Mouse (Mus musculus): ENCODE measurements around the gene Magoh. TPM values are rescaled to one million over a fixed set of nuclear protein-coding genes. Genes with fewer than 3 reads are reported as not detected.

Gene Magoh
- total and polyA plus RNA-seq, 2 experiments: 28.5 to 46.1 TPM

DNA sequence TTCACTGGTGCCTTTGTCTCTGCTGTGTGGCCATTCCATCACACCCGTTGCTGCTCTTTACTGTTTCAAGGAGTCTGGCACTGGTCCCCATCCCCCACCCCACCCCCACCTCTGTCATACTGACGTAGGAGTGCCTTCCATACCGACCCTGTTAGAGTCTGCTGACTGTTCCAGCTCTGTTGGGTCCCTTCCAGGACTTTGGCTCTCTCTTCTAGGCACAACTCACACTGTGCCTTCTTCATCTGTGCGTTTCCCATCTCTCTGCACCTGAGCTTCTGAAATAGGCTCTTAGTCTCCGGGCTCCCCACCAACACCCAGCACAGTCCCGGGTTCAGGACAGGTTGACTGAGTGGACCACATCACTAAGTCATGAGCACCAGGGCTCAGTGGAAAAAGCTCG lies 32.8 kb upstream of the Magoh start:
- H3K36me3 ChIP-seq (ENCODE audit: control insufficient read depth, insufficient read depth, low read length): no peaks in the 10 kb centered on the region
- 56% methylated on average over 7 of the region's 7 CpGs for WGBS
- no peak for DNase-seq (ENCODE audit: extremely low read depth, low read depth, low spot score)
- no peaks in the 10 kb centered on the region for H3K79me2 ChIP-seq (ENCODE audit: control insufficient read depth, insufficient read depth, low read length)
- peaks cover 5% of the 10 kb centered on the region for H3K27me3 ChIP-seq (ENCODE audit: control insufficient read depth, insufficient read depth, low read length)
- H3K4me1 ChIP-seq (ENCODE audit: control insufficient read depth, insufficient read depth, low read length): no peaks in the 10 kb centered on the region
- H3K4me3 ChIP-seq (ENCODE audit: insufficient read depth, low read depth, low read length): no peak overlapping the region
- H3K27ac ChIP-seq (replicated peaks; ENCODE audit: insufficient read depth, low read depth, low read length): no peak overlapping the region
- TF ChIP-seq CTCF (IDR thresholded peaks at IDR 0.05; ENCODE audit: low read depth, low read length) (no peak), POLR2A (IDR thresholded peaks at IDR 0.05; ENCODE audit: extremely low read depth, insufficient read depth, low read length) (no peak)
- no peak overlapping the region for H3K9ac ChIP-seq (ENCODE audit: low read depth, low read length)

DNA sequence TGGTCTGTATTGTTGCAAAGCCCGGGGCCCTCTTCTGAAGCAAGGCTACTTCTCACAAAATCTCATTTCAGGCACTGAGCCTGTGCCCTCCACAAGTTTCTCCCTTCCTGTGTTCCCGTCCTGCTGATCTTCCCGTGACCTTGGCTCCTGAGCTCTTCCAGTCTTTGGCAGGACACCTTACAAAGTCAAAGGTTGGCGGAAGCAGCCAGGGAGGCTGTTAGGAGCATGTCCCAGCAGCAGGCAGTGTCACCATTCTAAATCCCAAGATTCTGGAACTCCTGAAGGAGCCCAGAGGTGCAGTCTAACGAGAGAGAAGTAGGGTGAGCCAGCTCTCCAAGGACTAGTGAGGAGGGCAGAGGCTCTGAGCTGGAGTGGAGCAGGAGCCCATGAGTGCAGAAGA lies 31.0 kb upstream of the Magoh start:
- TF ChIP-seq CTCF (IDR thresholded peaks at IDR 0.05; ENCODE audit: low read depth, low read length): no peak
- no peak for TF ChIP-seq POLR2A (IDR thresholded peaks at IDR 0.05; ENCODE audit: extremely low read depth, insufficient read depth, low read length)
- H3K27ac ChIP-seq (replicated peaks; ENCODE audit: insufficient read depth, low read depth, low read length): no peak overlapping the region
- H3K4me3 ChIP-seq (ENCODE audit: insufficient read depth, low read depth, low read length): no peak overlapping the region
- H3K36me3 ChIP-seq (ENCODE audit: control insufficient read depth, insufficient read depth, low read length): no peaks in the 10 kb centered on the region
- no peaks in the 10 kb centered on the region for H3K4me1 ChIP-seq (ENCODE audit: control insufficient read depth, insufficient read depth, low read length)
- H3K79me2 ChIP-seq (ENCODE audit: control insufficient read depth, insufficient read depth, low read length): no peaks in the 10 kb centered on the region
- DNase-seq (ENCODE audit: extremely low read depth, low read depth, low spot score): peak; percentile 69
- WGBS: 46% methylated on average over 5 of the region's 5 CpGs
- peaks cover 5% of the 10 kb centered on the region for H3K27me3 ChIP-seq (ENCODE audit: control insufficient read depth, insufficient read depth, low read length)
- H3K9ac ChIP-seq (ENCODE audit: low read depth, low read length): no peak overlapping the region

DNA sequence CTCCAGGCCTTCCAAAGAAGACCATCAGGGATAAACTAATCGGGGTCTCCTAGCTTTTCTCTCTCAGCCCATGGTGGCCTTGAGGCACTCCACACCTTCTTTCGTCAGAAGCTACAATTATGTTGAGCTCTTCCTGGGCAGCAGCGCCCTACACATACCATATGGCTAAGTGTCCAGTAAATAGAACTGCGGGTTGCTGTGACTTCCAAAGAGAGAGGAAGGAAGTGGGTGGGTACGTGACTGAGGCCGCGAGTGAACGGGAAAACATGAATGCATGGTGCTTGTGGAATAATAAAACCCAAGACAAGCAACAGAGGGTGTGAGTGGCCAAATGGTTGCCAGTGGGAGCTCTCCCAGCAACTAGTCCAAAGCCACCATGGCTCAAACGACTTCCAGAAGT lies 29.9 kb upstream of the Magoh start:
- Histone ChIP-seq H3K9ac (ENCODE audit: low read depth, low read length) (no peak overlapping the region), H3K27ac (replicated peaks; ENCODE audit: insufficient read depth, low read depth, low read length) (no peak overlapping the region), H3K27me3 (ENCODE audit: control insufficient read depth, insufficient read depth, low read length) (peaks cover 5% of the 10 kb centered on the region), H3K36me3 (ENCODE audit: control insufficient read depth, insufficient read depth, low read length) (no peaks in the 10 kb centered on the region), H3K4me1 (ENCODE audit: control insufficient read depth, insufficient read depth, low read length) (no peaks in the 10 kb centered on the region), H3K79me2 (ENCODE audit: control insufficient read depth, insufficient read depth, low read length) (no peaks in the 10 kb centered on the region), H3K4me3 (ENCODE audit: insufficient read depth, low read depth, low read length) (no peak overlapping the region)
- WGBS: 75% methylated on average over 9 of the region's 9 CpGs
- no peak for DNase-seq (ENCODE audit: extremely low read depth, low read depth, low spot score)
- TF ChIP-seq CTCF (IDR thresholded peaks at IDR 0.05; ENCODE audit: low read depth, low read length) (no peak), POLR2A (IDR thresholded peaks at IDR 0.05; ENCODE audit: extremely low read depth, insufficient read depth, low read length) (no peak)

DNA sequence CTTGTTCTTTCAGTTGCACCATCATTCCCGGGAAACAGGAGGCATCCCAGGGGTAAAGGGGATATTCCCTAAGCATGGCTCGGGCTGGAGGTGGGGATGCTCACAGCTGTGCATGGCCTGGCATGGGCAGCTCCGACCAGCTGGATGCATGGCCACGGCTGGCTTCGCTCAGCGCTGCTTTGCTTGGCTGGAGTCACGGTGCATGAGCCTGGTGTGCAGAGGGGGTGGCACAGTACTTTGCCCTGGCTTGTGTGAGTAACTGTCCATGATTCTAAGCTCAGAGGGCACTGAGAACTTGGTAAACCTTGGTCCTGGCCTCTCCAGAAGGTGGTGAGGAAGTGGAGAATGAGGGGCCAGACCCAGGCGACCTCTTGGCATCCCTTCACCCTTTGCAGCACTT lies 29.5 kb upstream of the Magoh start:
- Histone ChIP-seq H3K4me1 (ENCODE audit: control insufficient read depth, insufficient read depth, low read length) (no peaks in the 10 kb centered on the region), H3K4me3 (ENCODE audit: insufficient read depth, low read depth, low read length) (no peak overlapping the region), H3K79me2 (ENCODE audit: control insufficient read depth, insufficient read depth, low read length) (no peaks in the 10 kb centered on the region), H3K36me3 (ENCODE audit: control insufficient read depth, insufficient read depth, low read length) (no peaks in the 10 kb centered on the region), H3K27me3 (ENCODE audit: control insufficient read depth, insufficient read depth, low read length) (peaks cover 5% of the 10 kb centered on the region), H3K27ac (replicated peaks; ENCODE audit: insufficient read depth, low read depth, low read length) (no peak overlapping the region), H3K9ac (ENCODE audit: low read depth, low read length) (no peak overlapping the region)
- DNase-seq (ENCODE audit: extremely low read depth, low read depth, low spot score): no peak
- 89% methylated on average over 8 of the region's 8 CpGs for WGBS
- TF ChIP-seq POLR2A (IDR thresholded peaks at IDR 0.05; ENCODE audit: extremely low read depth, insufficient read depth, low read length) (no peak), CTCF (IDR thresholded peaks at IDR 0.05; ENCODE audit: low read depth, low read length) (no peak)

DNA sequence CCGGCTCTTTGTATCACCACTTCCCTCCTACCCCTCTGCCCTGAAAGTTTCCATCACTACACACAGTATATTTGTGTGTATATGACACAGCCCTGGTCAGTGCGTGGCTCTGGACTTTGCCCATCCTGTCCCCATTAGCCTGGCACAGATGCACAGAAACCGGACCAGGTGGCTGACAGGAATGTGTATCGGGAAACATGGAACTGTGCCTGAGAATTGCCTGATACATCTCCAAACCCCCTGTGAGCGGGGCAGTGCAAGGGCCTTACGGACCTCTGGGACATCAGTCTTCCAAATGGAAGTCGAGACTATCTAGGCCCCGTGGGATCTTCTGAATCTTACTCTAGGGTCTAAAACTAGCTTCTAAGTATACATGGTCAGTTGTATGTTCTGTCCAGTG lies 26.2 kb upstream of the Magoh start:
- H3K9ac ChIP-seq (ENCODE audit: low read depth, low read length): no peak overlapping the region
- no peaks in the 10 kb centered on the region for H3K4me1 ChIP-seq (ENCODE audit: control insufficient read depth, insufficient read depth, low read length)
- H3K36me3 ChIP-seq (ENCODE audit: control insufficient read depth, insufficient read depth, low read length): no peaks in the 10 kb centered on the region
- no peaks in the 10 kb centered on the region for H3K27me3 ChIP-seq (ENCODE audit: control insufficient read depth, insufficient read depth, low read length)
- no peak for DNase-seq (ENCODE audit: extremely low read depth, low read depth, low spot score)
- TF ChIP-seq CTCF (IDR thresholded peaks at IDR 0.05; ENCODE audit: low read depth, low read length): no peak
- TF ChIP-seq POLR2A (IDR thresholded peaks at IDR 0.05; ENCODE audit: extremely low read depth, insufficient read depth, low read length): no peak
- H3K79me2 ChIP-seq (ENCODE audit: control insufficient read depth, insufficient read depth, low read length): no peaks in the 10 kb centered on the region
- no peak overlapping the region for H3K27ac ChIP-seq (replicated peaks; ENCODE audit: insufficient read depth, low read depth, low read length)
- WGBS: 63% methylated on average over 8 of the region's 8 CpGs
- no peak overlapping the region for H3K4me3 ChIP-seq (ENCODE audit: insufficient read depth, low read depth, low read length)

DNA sequence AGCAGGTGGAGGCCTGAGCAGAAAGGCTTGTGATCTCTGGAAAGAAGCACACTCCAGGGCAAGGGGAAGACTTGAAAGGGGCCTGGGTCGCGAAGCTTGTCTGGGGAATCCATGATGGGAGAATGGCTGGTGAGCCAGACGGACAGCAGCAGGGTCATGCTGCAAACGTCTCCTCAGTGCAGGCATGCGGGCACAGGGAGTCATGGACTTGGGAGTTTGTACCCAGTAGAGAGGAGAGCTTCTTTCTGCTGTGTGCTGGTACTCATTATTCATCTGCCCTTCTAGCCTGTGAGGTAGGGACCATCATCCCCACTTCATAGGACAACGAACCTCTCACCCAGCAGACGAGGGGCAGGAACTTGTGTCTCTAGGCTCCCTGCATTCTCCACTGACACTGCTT lies 25.7 kb upstream of the Magoh start:
- Histone ChIP-seq H3K9ac (ENCODE audit: low read depth, low read length) (no peak overlapping the region), H3K36me3 (ENCODE audit: control insufficient read depth, insufficient read depth, low read length) (no peaks in the 10 kb centered on the region), H3K27ac (replicated peaks; ENCODE audit: insufficient read depth, low read depth, low read length) (no peak overlapping the region), H3K27me3 (ENCODE audit: control insufficient read depth, insufficient read depth, low read length) (no peaks in the 10 kb centered on the region), H3K79me2 (ENCODE audit: control insufficient read depth, insufficient read depth, low read length) (no peaks in the 10 kb centered on the region), H3K4me1 (ENCODE audit: control insufficient read depth, insufficient read depth, low read length) (no peaks in the 10 kb centered on the region), H3K4me3 (ENCODE audit: insufficient read depth, low read depth, low read length) (no peak overlapping the region)
- 89% methylated on average over 7 of the region's 7 CpGs for WGBS
- TF ChIP-seq POLR2A (IDR thresholded peaks at IDR 0.05; ENCODE audit: extremely low read depth, insufficient read depth, low read length): no peak
- no peak for TF ChIP-seq CTCF (IDR thresholded peaks at IDR 0.05; ENCODE audit: low read depth, low read length)
- no peak for DNase-seq (ENCODE audit: extremely low read depth, low read depth, low spot score)

All from liver, adult 2 months (tissue).